ENCODE assay signal across 8 mouse cellular contexts in the genomic region with DNA sequence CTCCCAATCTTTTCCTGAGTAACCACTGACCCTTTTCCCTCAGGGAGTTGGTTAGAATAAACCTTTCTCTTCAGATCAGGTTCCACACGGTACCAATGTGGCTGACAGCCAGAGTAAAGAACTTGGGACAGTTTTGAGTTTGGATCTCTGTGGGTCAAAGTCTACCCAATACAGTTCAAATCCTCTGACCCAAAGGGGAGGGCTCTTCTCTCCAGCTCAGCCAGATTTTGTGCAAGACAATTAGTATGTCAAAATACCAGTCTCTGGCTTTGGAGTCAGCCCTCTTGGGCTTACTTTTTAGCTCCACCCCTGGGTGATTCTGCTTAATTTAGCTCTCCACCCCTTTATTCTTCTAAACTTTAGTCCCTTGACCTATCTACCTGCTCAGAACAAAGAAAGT. TPM values are rescaled to one million over a fixed set of nuclear protein-coding genes. Genes with fewer than 3 reads are reported as not detected.
DNase-seq lines count a peak whose midpoint lies in the region; ATAC-seq and TF ChIP-seq lines count a peak whose summit lies in the region.

No protein-coding gene starts in this region.

- H3K36me3 ChIP-seq in hindbrain, embryonic 12.5 days: peaks cover 24% of the 10 kb centered on the region
- H3K36me3 ChIP-seq in liver, embryonic 14.5 days (replicated peaks; ENCODE audit: control insufficient read depth, insufficient read depth, low read depth): peaks cover 8% of the 10 kb centered on the region
- H3K36me3 ChIP-seq in stomach, embryonic 14.5 days (ENCODE audit: control insufficient read depth, insufficient read depth, low read length): peaks cover 21% of the 10 kb centered on the region

- H3K9ac ChIP-seq in hindbrain, embryonic 12.5 days: peak overlapping the region; percentile 98
- H3K9ac ChIP-seq in liver, embryonic 14.5 days (replicated peaks): peak overlapping the region; percentile 49
- no peak overlapping the region for H3K9ac ChIP-seq in stomach, embryonic 14.5 days (replicated peaks; ENCODE audit: low read depth, low read length)

- DNase-seq in cerebellum, adult 2 months: peak in 1 of 2 experiments; percentile 46
- no peak for DNase-seq in cerebellum, adult 9-10 months
- DNase-seq in MN1 (ENCODE audit: low spot score): peak; percentile 48
- peak in 1 of 3 experiments; percentile 26 for DNase-seq in liver, embryonic 14.5 days (ENCODE audit: low read depth in 3 of 3, low spot score in 3 of 3)
- no peak for DNase-seq in spleen, postnatal 10 days (ENCODE audit: low spot score in 2 of 2)
- no peak for DNase-seq in left cerebral cortex, adult 11 months (ENCODE audit: low spot score)

- no peaks in the 10 kb centered on the region for H3K27me3 ChIP-seq in cerebellum, adult 2 months (ENCODE audit: control insufficient read depth, insufficient read depth, low read length)
- H3K27me3 ChIP-seq in hindbrain, embryonic 12.5 days: no peaks in the 10 kb centered on the region
- H3K27me3 ChIP-seq in liver, embryonic 14.5 days (ENCODE audit: control insufficient read depth, insufficient read depth, low read length): no peaks in the 10 kb centered on the region
- no peaks in the 10 kb centered on the region for H3K27me3 ChIP-seq in stomach, embryonic 14.5 days (ENCODE audit: control insufficient read depth, insufficient read depth, low read length)

- no peak overlapping the region for H3K27ac ChIP-seq in cerebellum, adult 2 months (ENCODE audit: insufficient read depth, low read length)
- H3K27ac ChIP-seq in hindbrain, embryonic 12.5 days: peak overlapping the region; percentile 97
- H3K27ac ChIP-seq in liver, embryonic 14.5 days: peak overlapping the region; percentile 59
- peak overlapping the region; percentile 94; the same call in 1 of the 2 replicates for H3K27ac ChIP-seq in stomach, embryonic 14.5 days (ENCODE audit: low read length)

- ATAC-seq in hindbrain, embryonic 12.5 days (ENCODE audit: low FRiP score): no peak
- ATAC-seq in liver, embryonic 14.5 days (ENCODE audit: insufficient read depth): no peak
- ATAC-seq in stomach, embryonic 14.5 days (ENCODE audit: insufficient number of reproducible peaks, insufficient read depth, low FRiP score, low read depth): no peak

- no peak for TF ChIP-seq EP300 in liver, embryonic 14.5 days (IDR thresholded peaks at IDR 0.05; ENCODE audit: low read depth)

- peak overlapping the region; percentile 95 for H3K4me2 ChIP-seq in hindbrain, embryonic 12.5 days (replicated peaks)
- peak overlapping the region; percentile 93 for H3K4me2 ChIP-seq in liver, embryonic 14.5 days (ENCODE audit: low read depth)
- peak overlapping the region; percentile 27; the same call in 1 of the 2 replicates for H3K4me2 ChIP-seq in stomach, embryonic 14.5 days (replicated peaks; ENCODE audit: low read depth, low read length)

- H3K4me3 ChIP-seq in cerebellum, adult 2 months (replicated peaks; ENCODE audit: insufficient read depth, low read depth, low read length): peak overlapping the region; percentile 47
- peak overlapping the region; percentile 95 for H3K4me3 ChIP-seq in hindbrain, embryonic 12.5 days
- peak overlapping the region; percentile 59 to 89 for H3K4me3 ChIP-seq in liver, embryonic 14.5 days (ENCODE audit: insufficient read depth in 1 of 2, low read depth in 2 of 2, low read length in 2 of 2)
- H3K4me3 ChIP-seq in stomach, embryonic 14.5 days (ENCODE audit: low read depth, low read length): peak overlapping the region; percentile 78

- H3K4me1 ChIP-seq in cerebellum, adult 2 months (ENCODE audit: control insufficient read depth, insufficient read depth, low read length): peaks cover 13% of the 10 kb centered on the region
- H3K4me1 ChIP-seq in hindbrain, embryonic 12.5 days: peaks cover 19% of the 10 kb centered on the region
- peaks cover 9 to 21% of the 10 kb centered on the region in 2 experiments for H3K4me1 ChIP-seq in liver, embryonic 14.5 days (replicated peaks; ENCODE audit: control insufficient read depth in 2 of 2, insufficient read depth in 2 of 2, low read length in 1 of 2)
- peaks cover 22% of the 10 kb centered on the region for H3K4me1 ChIP-seq in stomach, embryonic 14.5 days (ENCODE audit: control insufficient read depth, insufficient read depth, low read length)

- TF ChIP-seq CTCF in cerebellum, adult 2 months (IDR thresholded peaks at IDR 0.05; ENCODE audit: borderline replicate concordance, insufficient read depth, low read depth, low read length): no peak
- TF ChIP-seq CTCF in liver, embryonic 14.5 days (IDR thresholded peaks at IDR 0.05; ENCODE audit: low read depth): no peak

- WGBS in cerebellum, adult 2 months: 22% methylated on average over 1 of the region's 1 CpGs
- WGBS in hindbrain, embryonic 12.5 days: 30% methylated on average over 1 of the region's 1 CpGs
- WGBS in liver, embryonic 14.5 days (ENCODE audit: insufficient replicate concordance): 66% methylated on average over 1 of the region's 1 CpGs
- 25% methylated on average over 1 of the region's 1 CpGs for WGBS in stomach, embryonic 14.5 days

- H3K9me3 ChIP-seq in hindbrain, embryonic 12.5 days (replicated peaks): no peaks in the 10 kb centered on the region
- H3K9me3 ChIP-seq in liver, embryonic 14.5 days (ENCODE audit: control insufficient read depth, low read length): no peaks in the 10 kb centered on the region
- H3K9me3 ChIP-seq in stomach, embryonic 14.5 days (ENCODE audit: control insufficient read depth, low read depth, low read length): no peaks in the 10 kb centered on the region

- TF ChIP-seq POLR2A in cerebellum, adult 2 months (IDR thresholded peaks at IDR 0.05; ENCODE audit: borderline replicate concordance, insufficient read depth, low read length): no peak

RNA-seq across cellular contexts. Expression of a gene that starts 1.0 kb away (rescaled TPM):
- polyA plus RNA-seq in cerebellum, adult 2 months (2012; rRNA removed): 669 and 677 TPM in 2 replicates
- 462 and 488 TPM in 2 replicates for polyA plus RNA-seq in hindbrain, embryonic 12.5 days (2016; fragmentation: Nextera tagmentation; extraction: Ambion mirVana)
- 85.0 and 96.5 TPM in 2 replicates for polyA plus RNA-seq in liver, embryonic 14.5 days (2012; rRNA removed)
- polyA plus RNA-seq in liver, embryonic 14.5 days (2014; fragmentation: Nextera tagmentation; extraction: Ambion mirVana): 98.1 and 116 TPM in 2 replicates
- polyA plus RNA-seq in stomach, embryonic 14.5 days (2014; fragmentation: Nextera tagmentation; extraction: Ambion mirVana): 341 and 354 TPM in 2 replicates

RNA-seq across cellular contexts. Expression of a gene that starts 10.3 kb away (rescaled TPM):
- 958 and 983 TPM in 2 replicates for polyA plus RNA-seq in cerebellum, adult 2 months (2012; rRNA removed)
- polyA plus RNA-seq in hindbrain, embryonic 12.5 days (2016; fragmentation: Nextera tagmentation; extraction: Ambion mirVana): 637 and 707 TPM in 2 replicates
- polyA plus RNA-seq in liver, embryonic 14.5 days (2012; rRNA removed): 109 and 131 TPM in 2 replicates
- 29.7 and 39.7 TPM in 2 replicates for polyA plus RNA-seq in liver, embryonic 14.5 days (2014; fragmentation: Nextera tagmentation; extraction: Ambion mirVana)
- polyA plus RNA-seq in stomach, embryonic 14.5 days (2014; fragmentation: Nextera tagmentation; extraction: Ambion mirVana): 320 TPM in 2 replicates

RNA-seq across cellular contexts. Expression of a gene that starts 18.7 kb away (rescaled TPM):
- 1.5 TPM in 2 replicates for polyA plus RNA-seq in cerebellum, adult 2 months (2012; rRNA removed)
- 1.9 and 2.1 TPM in 2 replicates for polyA plus RNA-seq in hindbrain, embryonic 12.5 days (2016; fragmentation: Nextera tagmentation; extraction: Ambion mirVana)
- polyA plus RNA-seq in liver, embryonic 14.5 days (2012; rRNA removed): 0.10 and 0.11 TPM in 2 replicates
- 0.17 TPM in 1 of 2 replicates, not detected in the other for polyA plus RNA-seq in liver, embryonic 14.5 days (2014; fragmentation: Nextera tagmentation; extraction: Ambion mirVana)
- 1.3 and 1.5 TPM in 2 replicates for polyA plus RNA-seq in stomach, embryonic 14.5 days (2014; fragmentation: Nextera tagmentation; extraction: Ambion mirVana)

RNA-seq across cellular contexts. Expression of a gene that starts 35.1 kb away (rescaled TPM):
- 276 and 289 TPM in 2 replicates for polyA plus RNA-seq in cerebellum, adult 2 months (2012; rRNA removed)
- 99.5 and 101 TPM in 2 replicates for polyA plus RNA-seq in hindbrain, embryonic 12.5 days (2016; fragmentation: Nextera tagmentation; extraction: Ambion mirVana)
- 57.8 and 62.6 TPM in 2 replicates for polyA plus RNA-seq in liver, embryonic 14.5 days (2012; rRNA removed)
- 51.5 and 52.6 TPM in 2 replicates for polyA plus RNA-seq in liver, embryonic 14.5 days (2014; fragmentation: Nextera tagmentation; extraction: Ambion mirVana)
- polyA plus RNA-seq in stomach, embryonic 14.5 days (2014; fragmentation: Nextera tagmentation; extraction: Ambion mirVana): 139 and 141 TPM in 2 replicates

RNA-seq across cellular contexts. Expression of a gene that starts 42.2 kb away (rescaled TPM):
- polyA plus RNA-seq in cerebellum, adult 2 months (2012; rRNA removed): 0.05 and 0.26 TPM in 2 replicates
- polyA plus RNA-seq in hindbrain, embryonic 12.5 days (2016; fragmentation: Nextera tagmentation; extraction: Ambion mirVana): 0.06 TPM in 1 of 2 replicates, not detected in the other
- 0.07 and 0.10 TPM in 2 replicates for polyA plus RNA-seq in liver, embryonic 14.5 days (2012; rRNA removed)
- polyA plus RNA-seq in liver, embryonic 14.5 days (2014; fragmentation: Nextera tagmentation; extraction: Ambion mirVana): 0.03 TPM in 1 of 2 replicates, not detected in the other
- 0.28 and 0.43 TPM in 2 replicates for polyA plus RNA-seq in stomach, embryonic 14.5 days (2014; fragmentation: Nextera tagmentation; extraction: Ambion mirVana)

Comparison
In these comparisons a context has a peak if more than half of its experiments do, and no peak if none do; other contexts are left out.
1. H3K4me2 ChIP-seq: peak in every context shown above with its lines; median percentile 95 in hindbrain, embryonic 12.5 days; 93 in liver, embryonic 14.5 days; 27 in stomach, embryonic 14.5 days.